Mouse (Mus musculus) cerebellum, postnatal 14 days (tissue): Measurements from ENCODE around the gene Fthl17f.
"Not testable (repeated sequence)": the region's sequence is repeated elsewhere in the genome, so short reads cannot be mapped to it uniquely, and the experiment has no call there.

Experiments used
- DNase-seq, 2 experiments: peaks; one replicate each; pipeline ENCODE4 v3.0.0; 2021; ENCODE audit warnings: mixed read lengths in 2 of 2

Gene Fthl17f

DNA sequence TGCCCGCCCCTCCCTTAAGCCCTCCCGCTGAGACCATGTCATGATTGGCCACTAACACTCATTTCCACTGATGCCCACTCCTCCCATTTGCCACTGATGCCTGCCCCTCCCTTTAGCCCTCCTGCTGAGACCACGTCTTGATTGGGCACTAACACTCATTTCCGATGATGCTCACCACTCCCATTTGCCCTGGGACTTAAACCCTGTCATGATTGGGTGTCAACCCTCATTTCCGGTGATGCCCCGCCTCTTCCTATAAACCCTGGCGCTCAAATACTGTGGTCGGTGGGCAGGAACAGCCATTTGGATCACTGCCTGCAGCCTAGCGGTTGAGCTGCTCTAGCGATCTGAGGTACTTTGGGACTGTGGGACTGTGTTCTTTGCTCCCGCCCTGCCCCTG is at the start of gene Fthl17f:
Gene Fthl17f, plus strand, starts transcription at position 301 of the 400 bp plus-strand sequence.
- not testable (repeated sequence) for DNase-seq

- no peak for DNase-seq
Measured at GRCm38 (mm10) chrX:9016079-9016478, 46.7 kb upstream of the Fthl17f start.

GRCm38 (mm10) chrX:9019481-9019880 is 43.3 kb upstream of the Fthl17f start:
- no peak for DNase-seq

GRCm38 (mm10) chrX:9033193-9033592 is 29.6 kb upstream of the Fthl17f start, which contains the start of gene Fthl17e:
Fthl17e (plus strand) TSS chrX:9033493.
- not testable (repeated sequence) for DNase-seq

GRCm38 (mm10) chrX:9041611-9042010 is 21.2 kb upstream of the Fthl17f start:
- not testable (repeated sequence) for DNase-seq

GRCm38 (mm10) chrX:9060952-9061351 is 1.9 kb upstream of the Fthl17f start:
- DNase-seq: peak; percentile 85 to 95

DNA sequence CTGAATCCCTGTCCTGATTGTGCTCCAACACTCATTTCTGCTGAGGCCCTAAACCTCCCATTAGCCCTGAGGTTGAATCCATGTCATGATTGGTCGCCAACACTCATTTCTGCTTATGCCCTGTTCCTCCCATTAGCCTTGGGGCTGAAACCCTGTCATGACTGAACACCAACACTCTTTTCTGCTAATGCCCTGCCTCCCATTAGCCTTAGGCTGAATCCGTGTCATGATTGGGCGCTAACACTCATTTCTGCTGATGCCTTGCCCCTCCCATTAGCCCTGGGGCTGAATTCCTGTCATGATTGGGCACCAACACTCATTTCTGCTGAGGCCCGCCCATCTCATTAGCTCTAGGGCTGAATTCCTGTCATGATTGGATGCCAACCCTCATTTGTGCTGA is 714 bp upstream of the Fthl17f start:
- no peak for DNase-seq

GRCm38 (mm10) chrX:9077699-9078098 is 14.9 kb downstream of the Fthl17f start:
- DNase-seq: peak; percentile 70 to 88

DNA sequence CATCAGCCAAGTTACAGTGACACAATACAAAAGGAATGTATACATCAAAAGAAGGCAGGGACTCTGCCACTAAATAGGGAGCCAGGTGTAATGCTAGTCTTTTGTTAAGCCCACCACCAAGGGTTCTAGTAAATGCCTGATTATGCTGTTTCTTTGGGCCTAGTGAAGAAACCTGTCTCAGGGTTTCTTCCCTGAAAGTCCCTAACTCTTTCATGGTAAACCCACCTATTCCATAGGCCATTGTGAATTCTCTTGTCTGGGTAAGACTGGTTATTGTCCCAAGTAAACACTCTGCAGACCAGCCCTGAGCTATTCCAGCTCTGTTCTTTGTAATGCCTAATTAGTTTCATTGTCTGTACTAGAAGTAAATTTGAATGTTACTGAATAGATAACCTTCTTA is 32.3 kb downstream of the Fthl17f start:
- not testable (repeated sequence) for DNase-seq

DNA sequence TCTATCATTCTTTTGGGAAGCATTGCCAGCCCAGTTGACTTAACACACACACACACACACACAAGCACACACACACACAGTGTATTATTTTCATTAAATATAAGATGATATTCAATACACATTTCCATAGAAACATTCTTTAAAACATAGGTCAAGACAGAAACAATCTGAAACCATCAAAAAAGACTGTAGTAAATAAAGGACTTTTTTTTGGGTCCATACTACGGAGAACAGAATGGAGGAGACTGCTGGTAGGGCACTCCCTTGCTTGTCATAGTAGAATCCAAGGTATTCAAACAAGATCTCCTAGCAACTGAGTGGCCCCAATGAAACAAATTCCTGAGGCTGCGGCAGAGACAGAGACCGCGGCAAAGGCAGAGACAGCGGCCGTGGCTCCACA is 41.4 kb downstream of the Fthl17f start, which contains the start of gene 4930402K13Rik:
Gene 4930402K13Rik, plus strand, starts transcription at position 301 of the 400 bp plus-strand sequence.
- DNase-seq: no peak

DNA sequence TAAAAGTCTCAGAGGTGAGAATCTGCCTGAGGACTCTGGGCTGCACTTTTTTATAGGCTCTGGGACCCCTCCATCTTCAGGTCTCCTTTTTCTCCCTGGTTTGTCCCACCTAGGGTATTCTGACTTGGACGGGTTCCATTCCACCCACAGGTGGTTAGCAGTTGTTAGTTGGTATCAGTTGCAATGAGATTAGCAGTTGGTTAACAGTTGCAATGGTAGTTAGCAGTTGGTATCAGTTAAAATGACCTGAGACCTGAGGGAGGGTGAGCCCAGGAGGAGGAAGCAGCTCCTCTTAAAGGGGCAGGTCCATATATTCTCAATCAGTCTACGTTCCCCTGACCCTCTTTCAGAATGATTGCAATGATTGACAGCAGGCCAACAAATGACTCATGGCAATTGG is 47.6 kb downstream of the Fthl17f start:
- DNase-seq: no peak
